21 mouse cellular contexts compared by ENCODE assay signal in genomic region chr2:19366426-19366825, GRCm38 (mm10). TPM values are rescaled to one million over a fixed set of nuclear protein-coding genes. Genes with fewer than 3 reads are reported as not detected.
DNase-seq lines count a peak whose midpoint lies in the region; ATAC-seq and TF ChIP-seq lines count a peak whose summit lies in the region.
"Had no signal": no experiment of that assay in that cellular context is flagged by ENCODE, and none has a peak within 500 bp of the region (broad histone marks: within the 10 kb centered on the region; RNA-seq: fewer than 3 reads in every experiment).

No protein-coding gene starts in this region.

- H3K27me3 ChIP-seq in lung, embryonic 14.5 days (ENCODE audit: insufficient read depth, low read length): no peaks in the 10 kb centered on the region
- no peaks in the 10 kb centered on the region for H3K27me3 ChIP-seq in embryonic facial prominence, embryonic 11.5 days (ENCODE audit: control insufficient read depth, insufficient read depth, low read length)
- H3K27me3 ChIP-seq in midbrain, postnatal 0 days (ENCODE audit: insufficient read depth, low read length): no peaks in the 10 kb centered on the region
- H3K27me3 ChIP-seq: hindbrain, embryonic 15.5 days; stomach, embryonic 15.5 days had no signal

- WGBS in lung, embryonic 14.5 days: 11% methylated on average over 3 of the region's 3 CpGs
- WGBS in embryonic facial prominence, embryonic 11.5 days: 25% methylated on average over 3 of the region's 3 CpGs
- WGBS in midbrain, postnatal 0 days: 9% methylated on average over 3 of the region's 3 CpGs

- H3K4me2 ChIP-seq in lung, embryonic 14.5 days: no peak overlapping the region
- H3K4me2 ChIP-seq in embryonic facial prominence, embryonic 11.5 days (ENCODE audit: low read depth, low read length): no peak overlapping the region
- no peak overlapping the region for H3K4me2 ChIP-seq in midbrain, postnatal 0 days (ENCODE audit: low read depth, low read length, poor library complexity, severe bottlenecking)
- H3K4me2 ChIP-seq: heart, embryonic 11.5 days; hindbrain, embryonic 15.5 days; stomach, embryonic 15.5 days had no signal

- ATAC-seq in lung, embryonic 14.5 days (ENCODE audit: insufficient read depth): 0 out of 2 replicates have a peak, but pooled peaks have one; percentile 36
- 0 out of 2 replicates have a peak, but pooled peaks have one; percentile 12 for ATAC-seq in embryonic facial prominence, embryonic 11.5 days (replicated peaks; ENCODE audit: insufficient number of reproducible peaks, low FRiP score, low TSS enrichment, low read depth)
- ATAC-seq in midbrain, postnatal 0 days (ENCODE audit: low FRiP score): no peak
- ATAC-seq in erythroblast, adult 5-6 weeks (replicated peaks; ENCODE audit: low FRiP score, poor library complexity, severe bottlenecking): no peak
- ATAC-seq: activated CD4-positive, CD25-positive, alpha-beta regulatory T cell, adult 4 months; intestine, postnatal 0 days; Patski had no signal

- H3K9me3 ChIP-seq in lung, embryonic 14.5 days (ENCODE audit: low read depth, low read length): no peaks in the 10 kb centered on the region
- no peaks in the 10 kb centered on the region for H3K9me3 ChIP-seq in embryonic facial prominence, embryonic 11.5 days (replicated peaks; ENCODE audit: control insufficient read depth, low read length)
- no peaks in the 10 kb centered on the region for H3K9me3 ChIP-seq in midbrain, postnatal 0 days (ENCODE audit: low read length)
- H3K9me3 ChIP-seq: hindbrain, embryonic 15.5 days; stomach, embryonic 15.5 days had no signal

- no peak overlapping the region for H3K4me3 ChIP-seq in lung, embryonic 14.5 days (ENCODE audit: low read depth, low read length)
- H3K4me3 ChIP-seq in embryonic facial prominence, embryonic 11.5 days (ENCODE audit: low read depth, low read length): no peak overlapping the region
- H3K4me3 ChIP-seq in midbrain, postnatal 0 days (ENCODE audit: low read depth, low read length): no peak overlapping the region
- H3K4me3 ChIP-seq: hindbrain, embryonic 15.5 days; stomach, embryonic 15.5 days had no signal

- DNase-seq in lung, embryonic 14.5 days: peak; percentile 31
- DNase-seq in lung, postnatal 36 days: no peak
- DNase-seq in retina, postnatal 1 day: peak; percentile 37
- DNase-seq in retina, embryonic 14.5 days (ENCODE audit: low spot score): no peak
- DNase-seq in embryonic facial prominence, embryonic 11.5 days (ENCODE audit: low spot score): peak; percentile 72
- peak; percentile 19 for DNase-seq in midbrain, postnatal 0 days (ENCODE audit: low spot score)
- DNase-seq in right cerebral cortex, postnatal 25 days: no peak
- DNase-seq: adrenal gland, postnatal 10 days; cerebellum, adult 9-11 months; heart, postnatal 10 days; kidney, postnatal 10 days; liver; lung, postnatal 14 days; thymus, adult 2 months had no signal

- no peak overlapping the region for H3K9ac ChIP-seq in lung, embryonic 14.5 days
- no peak overlapping the region for H3K9ac ChIP-seq in embryonic facial prominence, embryonic 11.5 days (replicated peaks; ENCODE audit: low read length)
- no peak overlapping the region for H3K9ac ChIP-seq in midbrain, postnatal 0 days (replicated peaks; ENCODE audit: low read length, poor library complexity, severe bottlenecking)
- H3K9ac ChIP-seq: hindbrain, embryonic 15.5 days; stomach, embryonic 15.5 days had no signal

- TF ChIP-seq CTCF in lung, embryonic 14.5 days (IDR thresholded peaks at IDR 0.05; ENCODE audit: low read depth): no peak
- TF ChIP-seq CTCF in midbrain, postnatal 0 days (IDR thresholded peaks at IDR 0.05): no peak

- H3K36me3 ChIP-seq in lung, embryonic 14.5 days (ENCODE audit: insufficient read depth): no peaks in the 10 kb centered on the region
- H3K36me3 ChIP-seq in embryonic facial prominence, embryonic 11.5 days (replicated peaks; ENCODE audit: control insufficient read depth, insufficient read depth, low read depth, low read length): no peaks in the 10 kb centered on the region
- H3K36me3 ChIP-seq in midbrain, postnatal 0 days (ENCODE audit: insufficient read depth, low read length): no peaks in the 10 kb centered on the region
- H3K36me3 ChIP-seq: hindbrain, embryonic 15.5 days; stomach, embryonic 15.5 days had no signal

- H3K4me1 ChIP-seq in lung, embryonic 14.5 days (ENCODE audit: insufficient read depth): no peaks in the 10 kb centered on the region
- H3K4me1 ChIP-seq in embryonic facial prominence, embryonic 11.5 days (ENCODE audit: control insufficient read depth, insufficient read depth, low read length): no peaks in the 10 kb centered on the region
- H3K4me1 ChIP-seq in midbrain, postnatal 0 days (ENCODE audit: insufficient read depth, low read length): no peaks in the 10 kb centered on the region
- H3K4me1 ChIP-seq: hindbrain, embryonic 15.5 days; stomach, embryonic 15.5 days had no signal

- H3K27ac ChIP-seq in lung, embryonic 14.5 days (ENCODE audit: low read depth): no peak overlapping the region
- no peak overlapping the region for H3K27ac ChIP-seq in embryonic facial prominence, embryonic 11.5 days (replicated peaks; ENCODE audit: low read depth, low read length)
- no peak overlapping the region for H3K27ac ChIP-seq in midbrain, postnatal 0 days (ENCODE audit: low read depth, low read length)
- H3K27ac ChIP-seq: hindbrain, embryonic 15.5 days; stomach, embryonic 15.5 days had no signal

RNA-seq across cellular contexts. Expression of gene Msrb2, which starts 4.8 kb away (rescaled TPM):
- polyA plus RNA-seq in lung, embryonic 14.5 days (2014; fragmentation: Nextera tagmentation; extraction: Ambion mirVana): 24.4 and 24.8 TPM in 2 replicates
- 22.6 and 26.0 TPM in 2 replicates for polyA plus RNA-seq in embryonic facial prominence, embryonic 11.5 days (2014; fragmentation: Nextera tagmentation; extraction: Ambion mirVana)
- total RNA-seq in midbrain, postnatal 0 days (2014; rRNA removed): 8.3 and 9.0 TPM in 2 replicates
- polyA plus RNA-seq in midbrain, postnatal 0 days (2015; fragmentation: Nextera tagmentation; extraction: Ambion mirVana): 8.8 and 8.9 TPM in 2 replicates
- total RNA-seq in erythroblast, adult 5-6 weeks (2015; ENCODE audit: low replicate concordance): 4.6 and 9.8 TPM in 2 replicates
- total RNA-seq in erythroblast, adult 5-6 weeks (2017; ENCODE audit: low replicate concordance): 5.6 and 34.8 TPM in 2 replicates

Comparison
In these comparisons a context has a peak if more than half of its experiments do, and no peak if none do; other contexts are left out.
1. DNase-seq: peak in lung, embryonic 14.5 days (single experiment), retina, postnatal 1 day (single experiment), embryonic facial prominence, embryonic 11.5 days (single experiment) and midbrain, postnatal 0 days (single experiment); none in lung, postnatal 36 days (single experiment), retina, embryonic 14.5 days (single experiment) and right cerebral cortex, postnatal 25 days (single experiment).
2. ATAC-seq: peak in lung, embryonic 14.5 days (single experiment) and embryonic facial prominence, embryonic 11.5 days (single experiment); none in midbrain, postnatal 0 days (single experiment) and erythroblast, adult 5-6 weeks (single experiment).